Mouse (Mus musculus): ENCODE results near the gene Otof. TPM values are rescaled to one million over a fixed set of nuclear protein-coding genes. Genes with fewer than 3 reads are reported as not detected.

Gene Otof
- polyA plus RNA-seq, 1 experiment = 0.05 TPM

GRCm38 (mm10) chr5:30466315-30466714 is 4.6 kb upstream of the Otof start:
- H3K27me3 ChIP-seq (replicated peaks; ENCODE audit: control insufficient read depth, insufficient read depth, low read length) = no peaks in the 10 kb centered on the region
- WGBS = 28% methylated on average over 9 of the region's 9 CpGs
- H3K4me1 ChIP-seq (ENCODE audit: control insufficient read depth, insufficient read depth, low read length) = no peaks in the 10 kb centered on the region
- H3K27ac ChIP-seq (ENCODE audit: insufficient read depth, low read depth, low read length) = no peak overlapping the region
- H3K4me3 ChIP-seq (ENCODE audit: insufficient read depth, low read depth, low read length) = no peak overlapping the region
- no peak for DNase-seq
- TF ChIP-seq POLR2A (IDR thresholded peaks at IDR 0.05; ENCODE audit: low read depth, low read length) (no peak), CTCF (conservative IDR thresholded peaks at IDR 0.05; ENCODE audit: insufficient read depth, insufficient read length, low read depth, low read length) (no peak)
- no peaks in the 10 kb centered on the region for H3K36me3 ChIP-seq (ENCODE audit: control insufficient read depth, insufficient read depth, low read length)

GRCm38 (mm10) chr5:30465861-30466260 is 4.1 kb upstream of the Otof start, which contains the start of gene 1700001C02Rik:
Gene 1700001C02Rik, plus strand, starts transcription at chr5:30466047.
- Histone ChIP-seq H3K36me3 (ENCODE audit: control insufficient read depth, insufficient read depth, low read length) (no peaks in the 10 kb centered on the region), H3K27me3 (replicated peaks; ENCODE audit: control insufficient read depth, insufficient read depth, low read length) (no peaks in the 10 kb centered on the region), H3K27ac (ENCODE audit: insufficient read depth, low read depth, low read length) (no peak within 1 kb of the TSS), H3K4me3 (ENCODE audit: insufficient read depth, low read depth, low read length) (no peak within 1 kb of the TSS), H3K4me1 (ENCODE audit: control insufficient read depth, insufficient read depth, low read length) (no peaks in the 10 kb centered on the region)
- DNase-seq = no peak
- 12% methylated on average over 21 of the region's 21 CpGs for WGBS
- TF ChIP-seq CTCF (conservative IDR thresholded peaks at IDR 0.05; ENCODE audit: insufficient read depth, insufficient read length, low read depth, low read length) (no peak), POLR2A (IDR thresholded peaks at IDR 0.05; ENCODE audit: low read depth, low read length) (no peak)

GRCm38 (mm10) chr5:30460155-30460554 is 1.6 kb downstream of the Otof start:
- DNase-seq = no peak
- H3K4me3 ChIP-seq (ENCODE audit: insufficient read depth, low read depth, low read length) = no peak overlapping the region
- WGBS = 53% methylated on average over 4 of the region's 4 CpGs

GRCm38 (mm10) chr5:30456056-30456455 is 5.7 kb downstream of the Otof start:
- H3K27me3 ChIP-seq (replicated peaks; ENCODE audit: control insufficient read depth, insufficient read depth, low read length) = no peaks in the 10 kb centered on the region
- no peaks in the 10 kb centered on the region for H3K4me1 ChIP-seq (ENCODE audit: control insufficient read depth, insufficient read depth, low read length)
- no peak overlapping the region for H3K4me3 ChIP-seq (ENCODE audit: insufficient read depth, low read depth, low read length)
- TF ChIP-seq POLR2A (IDR thresholded peaks at IDR 0.05; ENCODE audit: low read depth, low read length) (no peak), CTCF (conservative IDR thresholded peaks at IDR 0.05; ENCODE audit: insufficient read depth, insufficient read length, low read depth, low read length) (peak; percentile 49)
- WGBS = 43% methylated on average over 6 of the region's 6 CpGs
- no peaks in the 10 kb centered on the region for H3K36me3 ChIP-seq (ENCODE audit: control insufficient read depth, insufficient read depth, low read length)
- peak; percentile 7 for DNase-seq
- H3K27ac ChIP-seq (ENCODE audit: insufficient read depth, low read depth, low read length) = no peak overlapping the region

More at GRCm38 (mm10) chr5:30460155-30460554, 1.6 kb downstream of the Otof start:
- H3K27me3 ChIP-seq (replicated peaks; ENCODE audit: control insufficient read depth, insufficient read depth, low read length) = no peaks in the 10 kb centered on the region
- H3K4me1 ChIP-seq (ENCODE audit: control insufficient read depth, insufficient read depth, low read length) = no peaks in the 10 kb centered on the region
- no peak overlapping the region for H3K27ac ChIP-seq (ENCODE audit: insufficient read depth, low read depth, low read length)
- no peaks in the 10 kb centered on the region for H3K36me3 ChIP-seq (ENCODE audit: control insufficient read depth, insufficient read depth, low read length)
- TF ChIP-seq CTCF (conservative IDR thresholded peaks at IDR 0.05; ENCODE audit: insufficient read depth, insufficient read length, low read depth, low read length) (no peak), POLR2A (IDR thresholded peaks at IDR 0.05; ENCODE audit: low read depth, low read length) (no peak)

GRCm38 (mm10) chr5:30444327-30444895 is 17.3 kb downstream of the Otof start:
- no peak for DNase-seq
- Histone ChIP-seq H3K27me3 (replicated peaks; ENCODE audit: control insufficient read depth, insufficient read depth, low read length) (no peaks in the 10 kb centered on the region), H3K36me3 (ENCODE audit: control insufficient read depth, insufficient read depth, low read length) (no peaks in the 10 kb centered on the region), H3K27ac (ENCODE audit: insufficient read depth, low read depth, low read length) (no peak overlapping the region), H3K4me3 (ENCODE audit: insufficient read depth, low read depth, low read length) (no peak overlapping the region), H3K4me1 (ENCODE audit: control insufficient read depth, insufficient read depth, low read length) (no peaks in the 10 kb centered on the region)
- WGBS = 79% methylated on average over 13 of the region's 13 CpGs
- TF ChIP-seq POLR2A (IDR thresholded peaks at IDR 0.05; ENCODE audit: low read depth, low read length) (no peak), CTCF (conservative IDR thresholded peaks at IDR 0.05; ENCODE audit: insufficient read depth, insufficient read length, low read depth, low read length) (no peak)

- Histone ChIP-seq H3K4me1 (ENCODE audit: control insufficient read depth, insufficient read depth, low read length) (no peaks in the 10 kb centered on the region), H3K36me3 (ENCODE audit: control insufficient read depth, insufficient read depth, low read length) (no peaks in the 10 kb centered on the region), H3K27me3 (replicated peaks; ENCODE audit: control insufficient read depth, insufficient read depth, low read length) (no peaks in the 10 kb centered on the region), H3K4me3 (ENCODE audit: insufficient read depth, low read depth, low read length) (no peak overlapping the region), H3K27ac (ENCODE audit: insufficient read depth, low read depth, low read length) (no peak overlapping the region)
- TF ChIP-seq CTCF (conservative IDR thresholded peaks at IDR 0.05; ENCODE audit: insufficient read depth, insufficient read length, low read depth, low read length) = no peak; the same call in 1 of the 2 replicates
- no peak for TF ChIP-seq POLR2A (IDR thresholded peaks at IDR 0.05; ENCODE audit: low read depth, low read length)
- WGBS = 59% methylated on average over 5 of the region's 5 CpGs
- peak; percentile 5 for DNase-seq
These were observed 19.5 kb downstream of the Otof start for GRCm38 (mm10) chr5:30442196-30442595.

- DNase-seq = no peak
- H3K4me1 ChIP-seq (ENCODE audit: control insufficient read depth, insufficient read depth, low read length) = no peaks in the 10 kb centered on the region
- H3K4me3 ChIP-seq (ENCODE audit: insufficient read depth, low read depth, low read length) = no peak overlapping the region
- H3K27ac ChIP-seq (ENCODE audit: insufficient read depth, low read depth, low read length) = no peak overlapping the region
- no peaks in the 10 kb centered on the region for H3K36me3 ChIP-seq (ENCODE audit: control insufficient read depth, insufficient read depth, low read length)
- no peak for TF ChIP-seq POLR2A (IDR thresholded peaks at IDR 0.05; ENCODE audit: low read depth, low read length)
- TF ChIP-seq CTCF (conservative IDR thresholded peaks at IDR 0.05; ENCODE audit: insufficient read depth, insufficient read length, low read depth, low read length) = no peak
- 90% methylated on average over 8 of the region's 8 CpGs for WGBS
- H3K27me3 ChIP-seq (replicated peaks; ENCODE audit: control insufficient read depth, insufficient read depth, low read length) = no peaks in the 10 kb centered on the region
These were observed 21.3 kb downstream of the Otof start for GRCm38 (mm10) chr5:30440308-30440906.
